Mouse (Mus musculus) lung, embryonic 14.5 days (tissue): ENCODE measurements around the gene Hhat. TPM values are rescaled to one million over a fixed set of nuclear protein-coding genes. Genes with fewer than 3 reads are reported as not detected.

Source experiments
- ATAC-seq: fragments of 200-750 bp; cut with Nextera tagmentation; 2 replicates; pipeline ENCODE4 v1.8.0; 2017; ENCODE audit warnings: mild to moderate bottlenecking, moderate TSS enrichment, moderate library complexity; ENCODE audit not compliant: insufficient read depth
- DNase-seq: peaks from one replicate; pipeline ENCODE4 v3.0.0-alpha.2; 2015
- H3K27ac ChIP-seq: fragments of 300-500 bp; sonication (generic); 2 replicates; pipeline ENCODE4 v1.5.1; 2014; ENCODE audit warnings: low read depth, mild to moderate bottlenecking, moderate library complexity
- H3K27me3 ChIP-seq: fragments of 300-500 bp; sonication (generic); 2 replicates; pipeline ENCODE4 v1.6.1; 2014; ENCODE audit warnings: low read length, control low read depth; ENCODE audit not compliant: insufficient read depth
- H3K36me3 ChIP-seq: fragments of 300-500 bp; sonication (generic); 2 replicates; pipeline ENCODE4 v1.6.1; 2014; ENCODE audit warnings: control low read depth; ENCODE audit not compliant: insufficient read depth
- H3K4me1 ChIP-seq: fragments of 300-500 bp; sonication (generic); 2 replicates; pipeline ENCODE4 v1.6.1; 2014; ENCODE audit warnings: antibody characterized with exemption, control low read depth; ENCODE audit not compliant: insufficient read depth
- H3K4me2 ChIP-seq: fragments of 300-500 bp; sonication (generic); 2 replicates; pipeline ENCODE4 v1.6.1; 2014; ENCODE audit warnings: mild to moderate bottlenecking
- H3K4me3 ChIP-seq: fragments of 300-500 bp; sonication (generic); 2 replicates; pipeline ENCODE4 v1.5.1; 2014; ENCODE audit warnings: low read depth, low read length
- H3K9ac ChIP-seq: fragments of 300-500 bp; sonication (generic); 2 replicates; pipeline ENCODE4 v1.6.1; 2014
- H3K9me3 ChIP-seq: fragments of 300-500 bp; sonication (generic); 2 replicates; pipeline ENCODE4 v1.6.1; 2016; ENCODE audit warnings: low read depth, low read length, control low read depth
- CTCF ChIP-seq: IDR thresholded peaks from 2 replicates; pipeline ENCODE4 v1.5.1; 2016; ENCODE audit warnings: antibody characterized with exemption, low read depth
- WGBS: fragments of 180-500 bp; shearing (Covaris S2); extraction: QIAGEN DNeasy Blood & Tissue Kit; methylation state at CpG from one replicate; pipeline ENCODE4 v1.1.7; 2014; 5-methylcytosine and 5-hydroxymethylcytosine counted together
- polyA plus RNA-seq: library from polyadenylated mRNA; unstranded; fragments of >200 nt; fragmentation: Nextera tagmentation; extraction: Ambion mirVana; gene quantifications from 2 replicates; pipeline ENCODE4 v1.2.1, GENCODE M21; 2014

The Hhat gene
- polyA plus RNA-seq, 1 experiment from 2014 or later: 12.8 TPM

GRCm38 (mm10) chr1:192476704-192477103 is 294.3 kb downstream of the Hhat start:
- ATAC-seq (peak; percentile 44; the same call in 1 of the 2 replicates), DNase-seq (peak; percentile 77)
- TF ChIP-seq CTCF: no peak
- Histone ChIP-seq H3K9me3 (no peaks in the 10 kb centered on the region), H3K4me2 (no peak overlapping the region), H3K27ac (no peak overlapping the region), H3K36me3 (no peaks in the 10 kb centered on the region), H3K9ac (no peak overlapping the region), H3K4me1 (no peaks in the 10 kb centered on the region; the same call in 1 of the 2 replicates), H3K27me3 (no peaks in the 10 kb centered on the region), H3K4me3 (no peak overlapping the region)
- WGBS: 10% methylated on average over 7 of the region's 7 CpGs

GRCm38 (mm10) chr1:192473134-192473533 is 297.9 kb downstream of the Hhat start:
- Histone ChIP-seq H3K4me3 (no peak overlapping the region), H3K4me2 (no peak overlapping the region), H3K4me1 (no peaks in the 10 kb centered on the region; the same call in 1 of the 2 replicates), H3K36me3 (no peaks in the 10 kb centered on the region), H3K27ac (no peak overlapping the region), H3K27me3 (no peaks in the 10 kb centered on the region), H3K9me3 (no peaks in the 10 kb centered on the region), H3K9ac (no peak overlapping the region)
- DNase-seq (no peak), ATAC-seq (no peak)
- TF ChIP-seq CTCF: no peak
- WGBS: 88% methylated on average over 6 of the region's 6 CpGs

GRCm38 (mm10) chr1:192472366-192472765 is 298.7 kb downstream of the Hhat start:
- no peak overlapping the region for H3K4me2 ChIP-seq
- TF ChIP-seq CTCF: no peak
- H3K9me3 ChIP-seq: no peaks in the 10 kb centered on the region
- no peaks in the 10 kb centered on the region for H3K27me3 ChIP-seq
- no peaks in the 10 kb centered on the region; the same call in 1 of the 2 replicates for H3K4me1 ChIP-seq
- no peak overlapping the region for H3K4me3 ChIP-seq
- H3K9ac ChIP-seq: no peak overlapping the region
- peak; percentile 88 for DNase-seq
- no peak overlapping the region for H3K27ac ChIP-seq
- no peak for ATAC-seq
- no peaks in the 10 kb centered on the region for H3K36me3 ChIP-seq
- WGBS: 52% methylated on average over 4 of the region's 4 CpGs

GRCm38 (mm10) chr1:192463732-192464131 is 307.3 kb downstream of the Hhat start:
- ATAC-seq: no peak
- DNase-seq: no peak
- WGBS: 58% methylated on average over 4 of the region's 4 CpGs
- H3K27ac ChIP-seq: no peak overlapping the region
- H3K9ac ChIP-seq: no peak overlapping the region
- H3K4me2 ChIP-seq: no peak overlapping the region
- no peak overlapping the region for H3K4me3 ChIP-seq
- no peaks in the 10 kb centered on the region for H3K36me3 ChIP-seq
- no peaks in the 10 kb centered on the region for H3K27me3 ChIP-seq
- no peak for TF ChIP-seq CTCF
- H3K4me1 ChIP-seq: no peaks in the 10 kb centered on the region
- H3K9me3 ChIP-seq: no peaks in the 10 kb centered on the region

GRCm38 (mm10) chr1:192457526-192458206 is 313.4 kb downstream of the Hhat start:
- Histone ChIP-seq H3K4me3 (no peak overlapping the region), H3K27me3 (no peaks in the 10 kb centered on the region), H3K36me3 (no peaks in the 10 kb centered on the region), H3K4me1 (no peaks in the 10 kb centered on the region), H3K9ac (no peak overlapping the region), H3K9me3 (no peaks in the 10 kb centered on the region), H3K27ac (no peak overlapping the region), H3K4me2 (no peak overlapping the region)
- DNase-seq (peak; percentile 91), ATAC-seq (no peak)
- no peak for TF ChIP-seq CTCF
- 75% methylated on average over 6 of the region's 6 CpGs for WGBS

GRCm38 (mm10) chr1:192457037-192457436 is 314.0 kb downstream of the Hhat start:
- Histone ChIP-seq H3K4me3 (no peak overlapping the region), H3K9ac (no peak overlapping the region), H3K4me2 (no peak overlapping the region), H3K36me3 (no peaks in the 10 kb centered on the region), H3K4me1 (no peaks in the 10 kb centered on the region), H3K27ac (no peak overlapping the region), H3K9me3 (no peaks in the 10 kb centered on the region), H3K27me3 (no peaks in the 10 kb centered on the region)
- WGBS: 27% methylated on average over 3 of the region's 3 CpGs
- ATAC-seq: no peak
- DNase-seq: no peak
- no peak for TF ChIP-seq CTCF

- WGBS: 54% methylated on average over 4 of the region's 4 CpGs
- no peak for ATAC-seq
Measured at GRCm38 (mm10) chr1:192454981-192455380, 316.0 kb downstream of the Hhat start.

More at GRCm38 (mm10) chr1:192454981-192455380, 316.0 kb downstream of the Hhat start:
- no peak for TF ChIP-seq CTCF
- DNase-seq: no peak
- no peaks in the 10 kb centered on the region for H3K4me1 ChIP-seq
- H3K36me3 ChIP-seq: no peaks in the 10 kb centered on the region
- H3K4me2 ChIP-seq: no peak overlapping the region
- no peaks in the 10 kb centered on the region for H3K27me3 ChIP-seq
- no peak overlapping the region for H3K27ac ChIP-seq
- no peak overlapping the region for H3K9ac ChIP-seq
- no peak overlapping the region for H3K4me3 ChIP-seq
- no peaks in the 10 kb centered on the region for H3K9me3 ChIP-seq
